Mouse (Mus musculus) G1E (cell line): ENCODE data around the gene Gpd1l. TPM values are rescaled to one million over a fixed set of nuclear protein-coding genes. Genes with fewer than 3 reads are reported as not detected.
A peak's percentile ranks its signal among the peaks of the same experiment; 100 is the strongest.

Experiments
- ATAC-seq: 2 replicates; pipeline ENCODE4 v1.8.0; 2016; ENCODE audit warnings: mild to moderate bottlenecking; ENCODE audit not compliant: insufficient number of reproducible peaks, poor library complexity, low FRiP score, severe bottlenecking; ENCODE audit errors: extremely low read depth
- DNase-seq: peaks from one replicate; pipeline ENCODE4 v3.0.0; 2012; ENCODE audit warnings: low spot score
- H3K27me3 ChIP-seq: 2 replicates; pipeline ENCODE4 v1.6.1; 2012; ENCODE audit warnings: mild to moderate bottlenecking, low read length, inconsistent platforms; ENCODE audit not compliant: insufficient read depth
- H3K36me3 ChIP-seq: replicated peaks from 2 replicates; pipeline ENCODE3; 2012; ENCODE audit warnings: mild to moderate bottlenecking, inconsistent platforms
- H3K4me1 ChIP-seq: 2 replicates; pipeline ENCODE4 v1.6.1; 2012; ENCODE audit warnings: low read depth, low read length, inconsistent platforms, mixed read lengths; ENCODE audit not compliant: insufficient read depth
- H3K4me3 ChIP-seq: 2 replicates; pipeline ENCODE4 v1.5.1; 2012; ENCODE audit warnings: low read depth, mild to moderate bottlenecking, inconsistent platforms, low read length, moderate library complexity, mixed read lengths
- H3K9me3 ChIP-seq: replicated peaks from 2 replicates; pipeline ENCODE4 v1.6.1; 2012; ENCODE audit warnings: inconsistent platforms
- CTCF ChIP-seq: IDR thresholded peaks from 2 replicates; pipeline ENCODE4 v1.5.1; 2012; ENCODE audit warnings: low read depth, low read length, inconsistent platforms, mixed read lengths
- GATA1 ChIP-seq: IDR thresholded peaks from 2 replicates; pipeline ENCODE4 v1.6.1; 2012; ENCODE audit warnings: borderline replicate concordance, low read length, inconsistent platforms, mixed read lengths
- GATA2 ChIP-seq: IDR thresholded peaks from 2 replicates; pipeline ENCODE4 v1.6.1; 2012; ENCODE audit warnings: low read depth, low read length, inconsistent platforms, borderline replicate concordance
- POLR2AphosphoS5 ChIP-seq: IDR thresholded peaks from 2 replicates; pipeline ENCODE4 v1.6.1; 2012; ENCODE audit warnings: low read depth, low read length, inconsistent platforms; ENCODE audit not compliant: insufficient replicate concordance
- TAL1 ChIP-seq: conservative IDR thresholded peaks from 2 replicates; pipeline ENCODE4 v1.6.1; 2012; ENCODE audit warnings: low read depth, low read length, inconsistent platforms, mixed read lengths
- polyA plus RNA-seq: library from polyadenylated mRNA; stranded (reverse); fragments of >175 nt; gene quantifications from 2 replicates; pipeline ENCODE4 v1.2.3, GENCODE M21; 2012
- total RNA-seq, 2 experiments: library from RNA; stranded (forward) in 1 of 2; stranded (reverse) in 1 of 2; fragments of 200-1000 nt in 1 of 2; fragments of >200 nt in 1 of 2; fragmentation: Nextera tagmentation in 1 of 2; gene quantifications; 2 replicates each; pipeline ENCODE4 v1.2.3; 2014 to 2017

Gene Gpd1l
- total and polyA plus RNA-seq, 3 experiments: 3.4 to 7.6 (median 6.2) TPM

- Histone ChIP-seq H3K9me3 (peaks cover 26% of the 10 kb centered on the region), H3K4me3 (peak overlapping the region; percentile 80), H3K27me3 (no peaks in the 10 kb centered on the region), H3K36me3 (no peaks in the 10 kb centered on the region), H3K4me1 (peaks cover 18% of the 10 kb centered on the region)
- ATAC-seq (no peak), DNase-seq (no peak)
- no peak for TF ChIP-seq GATA1
- no peak for TF ChIP-seq CTCF
- no peak for TF ChIP-seq GATA2
- no peak for TF ChIP-seq POLR2AphosphoS5
- TF ChIP-seq TAL1: no peak
Measured at GRCm38 (mm10) chr9:114932607-114933006, 1.2 kb downstream of the Gpd1l start.

- no peak for ATAC-seq
- Histone ChIP-seq H3K4me3 (no peak overlapping the region), H3K27me3 (no peaks in the 10 kb centered on the region), H3K36me3 (no peaks in the 10 kb centered on the region), H3K4me1 (peaks cover 18% of the 10 kb centered on the region), H3K9me3 (peaks cover 25% of the 10 kb centered on the region)
- DNase-seq: no peak
- TF ChIP-seq TAL1: no peak
Measured at GRCm38 (mm10) chr9:114930464-114931090, 3.2 kb downstream of the Gpd1l start.

GRCm38 (mm10) chr9:114925571-114925970 is 8.2 kb downstream of the Gpd1l start:
- peaks cover 23% of the 10 kb centered on the region for H3K9me3 ChIP-seq
- no peak for TF ChIP-seq GATA1
- no peak for TF ChIP-seq TAL1
- no peak for TF ChIP-seq CTCF
- TF ChIP-seq GATA2: no peak
- no peak for TF ChIP-seq POLR2AphosphoS5
- DNase-seq (no peak), ATAC-seq (no peak)
- no peaks in the 10 kb centered on the region for H3K4me1 ChIP-seq
- no peaks in the 10 kb centered on the region for H3K36me3 ChIP-seq
- no peaks in the 10 kb centered on the region for H3K27me3 ChIP-seq
- H3K4me3 ChIP-seq: no peak overlapping the region

DNA sequence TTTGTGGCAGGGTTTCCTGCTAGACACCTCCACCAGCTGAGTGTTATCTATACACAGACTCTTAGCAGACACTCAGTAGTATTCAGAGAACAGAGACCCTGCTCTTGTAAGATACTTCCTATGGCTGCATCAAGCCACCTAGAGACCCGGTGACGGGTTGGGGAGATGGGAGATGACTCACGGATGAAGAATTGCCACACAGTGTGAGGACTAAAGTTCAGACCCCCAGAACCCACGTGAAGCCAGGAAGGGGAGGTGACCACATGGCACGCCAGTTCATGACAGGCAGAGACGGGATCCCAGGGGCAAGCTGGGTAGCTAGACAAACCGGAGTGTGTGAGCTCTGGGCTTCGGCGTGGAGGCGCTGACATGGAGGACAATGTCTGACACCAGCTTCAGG is 8.7 kb downstream of the Gpd1l start:
- ATAC-seq: no peak
- Histone ChIP-seq H3K9me3 (peaks cover 25% of the 10 kb centered on the region), H3K36me3 (no peaks in the 10 kb centered on the region), H3K4me1 (no peaks in the 10 kb centered on the region), H3K4me3 (no peak overlapping the region), H3K27me3 (no peaks in the 10 kb centered on the region)
- TF ChIP-seq CTCF (no peak), TAL1 (no peak), GATA1 (no peak), POLR2AphosphoS5 (no peak), GATA2 (no peak)
- DNase-seq: no peak

DNA sequence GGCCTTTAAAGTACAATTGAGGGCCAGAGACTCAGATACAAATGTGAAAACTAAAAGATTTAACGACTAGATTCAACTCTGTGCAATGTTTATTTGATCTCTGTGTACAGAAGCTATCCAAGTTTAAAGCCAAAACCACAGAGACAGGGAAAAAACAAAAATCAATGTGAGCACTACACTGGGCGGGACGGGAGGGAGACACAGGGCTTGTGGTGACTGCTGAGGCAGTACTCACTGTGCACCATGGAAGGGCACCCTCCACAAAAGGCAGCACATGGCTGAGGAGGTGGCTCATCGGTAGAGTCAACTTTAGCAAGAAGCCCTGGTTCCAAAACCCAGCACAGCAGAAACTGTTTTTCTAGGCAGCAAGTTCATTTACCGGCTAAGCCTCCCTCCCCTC is 9.3 kb downstream of the Gpd1l start:
- ATAC-seq (no peak), DNase-seq (no peak)
- Histone ChIP-seq H3K4me1 (no peaks in the 10 kb centered on the region), H3K9me3 (peaks cover 25% of the 10 kb centered on the region), H3K27me3 (no peaks in the 10 kb centered on the region), H3K4me3 (no peak overlapping the region), H3K36me3 (no peaks in the 10 kb centered on the region)
- TF ChIP-seq CTCF: no peak
- no peak for TF ChIP-seq POLR2AphosphoS5
- no peak for TF ChIP-seq GATA1
- TF ChIP-seq GATA2: no peak
- no peak for TF ChIP-seq TAL1

DNA sequence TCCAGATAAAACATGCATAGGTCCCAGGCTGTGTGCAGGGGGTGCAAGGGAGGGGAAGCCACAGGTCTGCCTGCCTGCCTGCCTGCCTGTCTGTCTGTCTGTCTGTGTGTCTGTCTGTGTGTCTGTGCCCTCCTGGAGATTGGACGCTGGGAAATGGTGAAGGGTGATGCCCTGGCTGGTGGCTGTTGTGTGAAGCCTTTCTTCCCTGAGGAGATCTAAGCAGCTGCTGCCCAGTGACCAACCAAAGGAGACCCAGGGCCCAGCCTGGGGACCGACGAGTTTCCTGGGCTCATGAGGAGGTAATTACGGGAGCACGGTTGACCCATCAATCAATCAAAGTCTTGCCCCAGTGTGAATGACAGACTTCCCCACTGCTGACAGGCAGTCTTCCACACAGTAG is 11.6 kb downstream of the Gpd1l start:
- DNase-seq (no peak), ATAC-seq (no peak)
- no peaks in the 10 kb centered on the region for H3K27me3 ChIP-seq
- H3K4me1 ChIP-seq: no peaks in the 10 kb centered on the region
- peaks cover 17% of the 10 kb centered on the region for H3K36me3 ChIP-seq
- H3K4me3 ChIP-seq: no peak overlapping the region
- H3K9me3 ChIP-seq: peaks cover 39% of the 10 kb centered on the region
- TF ChIP-seq CTCF: no peak
- TF ChIP-seq GATA1: no peak
- TF ChIP-seq TAL1: no peak
- no peak for TF ChIP-seq GATA2
- no peak for TF ChIP-seq POLR2AphosphoS5
